Mouse (Mus musculus): ENCODE results near the gene Hmgxb4.

- no peak for TF ChIP-seq CTCF (IDR thresholded peaks at IDR 0.05; ENCODE audit: low read depth, low read length)
- TF ChIP-seq GATA1 (IDR thresholded peaks at IDR 0.05; ENCODE audit: borderline replicate concordance, low read length): no peak
- TF ChIP-seq TAL1 (conservative IDR thresholded peaks at IDR 0.05; ENCODE audit: low read depth, low read length): no peak
Observed at GRCm38 (mm10) chr8:75016422-75016821, 23.3 kb downstream of the Hmgxb4 start.

Measured in G1E (cell line).